9 mouse cellular contexts compared by ENCODE assay signal in genomic region chrX:92342924-92343323, GRCm38 (mm10).
DNase-seq lines count a peak whose midpoint lies in the region; ATAC-seq and TF ChIP-seq lines count a peak whose summit lies in the region.
"Had no signal": no experiment of that assay in that cellular context is flagged by ENCODE, and none has a peak within 500 bp of the region (broad histone marks: within the 10 kb centered on the region; RNA-seq: fewer than 3 reads in every experiment).

No protein-coding gene starts in this region.

- H3K27me3 ChIP-seq in hindbrain, postnatal 0 days (ENCODE audit: insufficient read depth, low read length), result no peaks in the 10 kb centered on the region
- H3K27me3 ChIP-seq: neural tube, embryonic 13.5 days had no signal

- H3K36me3 ChIP-seq in hindbrain, postnatal 0 days (ENCODE audit: insufficient read depth, low read length), result no peaks in the 10 kb centered on the region
- H3K36me3 ChIP-seq: neural tube, embryonic 13.5 days had no signal

- no peak overlapping the region for H3K4me3 ChIP-seq in hindbrain, postnatal 0 days (ENCODE audit: low read length)
- H3K4me3 ChIP-seq: neural tube, embryonic 13.5 days had no signal

- H3K9me3 ChIP-seq in hindbrain, postnatal 0 days (ENCODE audit: low read length), result no peaks in the 10 kb centered on the region
- H3K9me3 ChIP-seq: neural tube, embryonic 13.5 days had no signal

- WGBS in hindbrain, postnatal 0 days, result 15% methylated on average over 5 of the region's 5 CpGs

- DNase-seq in heart, adult 18-20 months, result peak; percentile 0 to 41
- DNase-seq in heart, adult 8-10 months (ENCODE audit: low spot score), result no peak
- peak; percentile 8 for DNase-seq in right cerebral cortex, adult 18-20 months
- no peak for DNase-seq in right cerebral cortex, postnatal 36 days (ENCODE audit: low spot score in 2 of 2)
- DNase-seq in brain, embryonic 14.5 days (ENCODE audit: low read depth), result peak; percentile 47
- DNase-seq in hindbrain, postnatal 0 days (ENCODE audit: low spot score), result peak; percentile 5
- peak; percentile 19 to 23 for DNase-seq in lung, postnatal 4 days
- DNase-seq in natural killer cell, adult 2 months (ENCODE audit: low spot score in 2 of 2), result no peak

- H3K4me1 ChIP-seq in hindbrain, postnatal 0 days (ENCODE audit: insufficient read depth, low read length), result no peaks in the 10 kb centered on the region
- H3K4me1 ChIP-seq: neural tube, embryonic 13.5 days had no signal

- TF ChIP-seq POLR2A in brain, embryonic 14.5 days (IDR thresholded peaks at IDR 0.05; ENCODE audit: borderline replicate concordance, extremely low read depth, insufficient read depth, insufficient read length, poor library complexity, severe bottlenecking), result no peak

- TF ChIP-seq CTCF in brain, embryonic 14.5 days (IDR thresholded peaks at IDR 0.05; ENCODE audit: borderline replicate concordance, extremely low read depth, insufficient read depth, insufficient read length), result peak; percentile 72
- peak; percentile 67 for TF ChIP-seq CTCF in hindbrain, postnatal 0 days (IDR thresholded peaks at IDR 0.05; ENCODE audit: low read depth)

- H3K27ac ChIP-seq in hindbrain, postnatal 0 days, result no peak overlapping the region
- H3K27ac ChIP-seq: neural tube, embryonic 13.5 days had no signal

- no peak overlapping the region for H3K4me2 ChIP-seq in hindbrain, postnatal 0 days (ENCODE audit: low read depth, low read length)
- H3K4me2 ChIP-seq: neural tube, embryonic 13.5 days had no signal

- no peak overlapping the region for H3K9ac ChIP-seq in hindbrain, postnatal 0 days (replicated peaks; ENCODE audit: low read length)
- H3K9ac ChIP-seq: neural tube, embryonic 13.5 days had no signal

- ATAC-seq in hindbrain, postnatal 0 days, result no peak

Comparison
In these comparisons a context has a peak if more than half of its experiments do, and no peak if none do; other contexts are left out.
1. DNase-seq: peak in heart, adult 18-20 months (2 of 2), right cerebral cortex, adult 18-20 months (single experiment), brain, embryonic 14.5 days (single experiment), hindbrain, postnatal 0 days (single experiment) and lung, postnatal 4 days (2 of 2); none in heart, adult 8-10 months (single experiment), right cerebral cortex, postnatal 36 days (0 of 2) and natural killer cell, adult 2 months (0 of 2).